8 mouse cellular contexts compared by ENCODE assay signal in the genomic region with DNA sequence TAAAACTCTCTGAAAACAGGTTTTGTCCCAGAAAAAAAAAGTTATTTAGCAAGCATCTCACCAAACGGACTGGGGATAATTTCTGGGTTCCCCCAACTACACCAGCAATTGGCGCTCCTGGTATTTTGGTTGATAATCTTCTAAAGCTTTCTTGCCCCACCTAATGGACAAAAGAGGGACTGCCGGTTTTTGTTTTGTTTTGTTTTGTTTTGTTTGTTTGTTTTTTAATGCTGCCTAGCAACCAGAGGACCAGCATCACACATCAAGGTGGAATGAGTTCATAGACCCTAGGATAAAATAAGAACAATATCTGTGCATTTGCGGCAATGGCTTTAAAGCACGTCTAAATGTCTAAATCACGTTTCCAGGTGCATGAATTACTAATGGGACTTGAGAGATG. TPM values are rescaled to one million over a fixed set of nuclear protein-coding genes. Genes with fewer than 3 reads are reported as not detected.
DNase-seq lines count a peak whose midpoint lies in the region.

No protein-coding gene starts in this region.

- peak; percentile 28 for DNase-seq in heart, postnatal 4 days
- DNase-seq in heart, adult 11 months: no peak
- peak; percentile 10 for DNase-seq in ovary, postnatal 14 days (ENCODE audit: low spot score)
- no peak for DNase-seq in ovary, postnatal 36 days (ENCODE audit: low spot score)
- peak; percentile 54 for DNase-seq in c-Kit-positive CD71-positive TER-119-positive erythroid progenitor cells, embryonic 14.5 days (ENCODE audit: low spot score)
- peak; percentile 19 for DNase-seq in mesoderm, embryonic 11.5 days (ENCODE audit: low read depth, low spot score)
- DNase-seq in urinary bladder, postnatal 14 days (ENCODE audit: low spot score): no peak
- no peak for DNase-seq in spleen, postnatal 14 days (ENCODE audit: low spot score in 2 of 2)

RNA-seq across cellular contexts. Expression of a gene that starts 20.1 kb away (rescaled TPM):
- total RNA-seq in heart, postnatal 4 days (2021): 100 to 1,000 TPM; 279 to 282 TPM

Comparison
In these comparisons a context has a peak if more than half of its experiments do, and no peak if none do; other contexts are left out.
1. DNase-seq: peak in heart, postnatal 4 days (single experiment), ovary, postnatal 14 days (single experiment), c-Kit-positive CD71-positive TER-119-positive erythroid progenitor cells, embryonic 14.5 days (single experiment) and mesoderm, embryonic 11.5 days (single experiment); none in heart, adult 11 months (single experiment), ovary, postnatal 36 days (single experiment), urinary bladder, postnatal 14 days (single experiment) and spleen, postnatal 14 days (0 of 2).